Mouse (Mus musculus) adrenal gland, postnatal 36 days (tissue): ENCODE data around the gene Mov10l1. TPM values are rescaled to one million over a fixed set of nuclear protein-coding genes. Genes with fewer than 3 reads are reported as not detected.

Experiments used
- DNase-seq, 2 experiments: peaks; one replicate each; pipeline ENCODE4 v3.0.0; 2021; ENCODE audit warnings: mixed read lengths in 1 of 2
- total RNA-seq, 2 experiments: library from RNA; stranded (reverse); gene quantifications; 2 replicates each; pipeline ENCODE4 v1.2.3; 2021

Gene Mov10l1
- total RNA-seq, 2 experiments from 2014 or later, result not detected

GRCm38 (mm10) chr15:89075478-89076147, 92.9 kb downstream of the Mov10l1 start:
- DNase-seq, result peak; percentile 92 to 96

- DNase-seq, result peak; percentile 77 to 79
Measured at GRCm38 (mm10) chr15:89076156-89076731, 93.5 kb downstream of the Mov10l1 start.

- DNase-seq, result peak; percentile 56 to 62
Measured at GRCm38 (mm10) chr15:89078208-89078836, 95.6 kb downstream of the Mov10l1 start.

- DNase-seq, result no peak
Measured at GRCm38 (mm10) chr15:89083906-89084305, 101.2 kb downstream of the Mov10l1 start.

- DNase-seq, result no peak
Measured at GRCm38 (mm10) chr15:89084826-89085225, 102.1 kb downstream of the Mov10l1 start.

GRCm38 (mm10) chr15:89088607-89089247, 106.0 kb downstream of the Mov10l1 start, which contains the start of gene Selenoo:
Gene Selenoo (plus strand): TSS chr15:89089084.
- DNase-seq, result peak; percentile 96

GRCm38 (mm10) chr15:89089248-89090051, 106.7 kb downstream of the Mov10l1 start:
- peak; percentile 69 for DNase-seq

- DNase-seq, result no peak
Measured at GRCm38 (mm10) chr15:89090662-89091061, 108.0 kb downstream of the Mov10l1 start.

- DNase-seq, result no peak
Measured at GRCm38 (mm10) chr15:89092181-89092580, 109.5 kb downstream of the Mov10l1 start.

- no peak for DNase-seq
Measured at GRCm38 (mm10) chr15:89097450-89097849, 114.7 kb downstream of the Mov10l1 start.

- DNase-seq, result no peak
Measured at GRCm38 (mm10) chr15:89098616-89099015, 115.9 kb downstream of the Mov10l1 start.

GRCm38 (mm10) chr15:89100823-89101222, 118.1 kb downstream of the Mov10l1 start:
- DNase-seq, result no peak

GRCm38 (mm10) chr15:89102646-89103045, 119.9 kb downstream of the Mov10l1 start:
- no peak for DNase-seq

- no peak for DNase-seq
Measured at GRCm38 (mm10) chr15:89103921-89104320, 121.2 kb downstream of the Mov10l1 start.

GRCm38 (mm10) chr15:89104425-89104824, 121.7 kb downstream of the Mov10l1 start:
- no peak for DNase-seq

Other genes starting within 250 kb of the Mov10l1 start
- 10 to 100 TPM; 54.0 to 65.9 TPM for gene Brd1, start 248.7 kb upstream of the Mov10l1 start, total RNA-seq
- 10 to 100 TPM in 1 of 2 experiments, 1 to 10 TPM in 1; 9.6 to 11.3 TPM for gene Zbed4, start 231.2 kb upstream of the Mov10l1 start, total RNA-seq
- gene Alg12, start 163.6 kb upstream of the Mov10l1 start, total RNA-seq, result 10 to 100 TPM; 14.1 to 18.9 TPM
- gene Creld2, start 163.3 kb upstream of the Mov10l1 start, total RNA-seq, result 10 to 100 TPM; 40.1 to 52.8 TPM
- gene Pim3, start 120.7 kb upstream of the Mov10l1 start, total RNA-seq, result 100 to 1,000 TPM; 123 to 134 TPM
- under 1 TPM in 1 of 2 experiments, not detected in 1; 0.46 TPM for gene Ttll8, start 28.5 kb upstream of the Mov10l1 start, total RNA-seq
- gene Mlc1, start 3.9 kb upstream of the Mov10l1 start, total RNA-seq, result not detected
- gene Panx2, start 76.8 kb downstream of the Mov10l1 start, total RNA-seq, result under 1 TPM; 0.56 to 0.99 TPM
- gene Trabd, start 92.2 kb downstream of the Mov10l1 start, total RNA-seq, result 10 to 100 TPM; 41.7 to 43.4 TPM
- 10 to 100 TPM; 29.8 to 44.9 TPM for gene Selenoo, start 106.2 kb downstream of the Mov10l1 start, total RNA-seq
- gene Tubgcp6, start 140.2 kb downstream of the Mov10l1 start, total RNA-seq, result 10 to 100 TPM; 13.4 to 16.4 TPM
- 10 to 100 TPM in 1 of 2 experiments, 1 to 10 TPM in 1; 9.9 to 14.3 TPM for gene Hdac10, start 145.8 kb downstream of the Mov10l1 start, total RNA-seq
- gene Mapk12, start 157.8 kb downstream of the Mov10l1 start, total RNA-seq, result 10 to 100 TPM in 1 of 2 experiments, 1 to 10 TPM in 1; 8.8 to 10.6 TPM
- gene Mapk11, start 166.7 kb downstream of the Mov10l1 start, total RNA-seq, result 1 to 10 TPM; 2.5 to 3.7 TPM
- 100 to 1,000 TPM; 110 to 130 TPM for gene Plxnb2, start 197.9 kb downstream of the Mov10l1 start, total RNA-seq
- 1 to 10 TPM; 4.9 to 5.2 TPM for gene Dennd6b, start 213.6 kb downstream of the Mov10l1 start, total RNA-seq
- 10 to 100 TPM; 39.6 to 49.0 TPM for gene Ppp6r2, start 228.6 kb downstream of the Mov10l1 start, total RNA-seq